Mouse (Mus musculus) midbrain, embryonic 16.5 days (tissue): ENCODE data around the gene Mios. TPM values are rescaled to one million over a fixed set of nuclear protein-coding genes. Genes with fewer than 3 reads are reported as not detected.
A peak's percentile ranks its signal among the peaks of the same experiment; 100 is the strongest.

Experiments
- ATAC-seq: fragments of 200-750 bp; cut with Nextera tagmentation; 2 replicates; pipeline ENCODE4 v1.8.0; 2017; ENCODE audit warnings: moderate TSS enrichment
- H3K27ac ChIP-seq: fragments of 300-500 bp; sonication (generic); 2 replicates; pipeline ENCODE4 v1.5.1; 2014; ENCODE audit warnings: mild to moderate bottlenecking, low read length, mixed read lengths
- H3K27me3 ChIP-seq: fragments of 300-500 bp; sonication (generic); 2 replicates; pipeline ENCODE4 v1.6.1; 2014; ENCODE audit warnings: low read depth, low read length, mixed read lengths; ENCODE audit not compliant: control insufficient read depth, insufficient read depth
- H3K36me3 ChIP-seq: fragments of 300-500 bp; sonication (generic); 2 replicates; pipeline ENCODE4 v1.6.1; 2014; ENCODE audit warnings: mild to moderate bottlenecking, low read length, moderate library complexity, mixed read lengths; ENCODE audit not compliant: control insufficient read depth, insufficient read depth
- H3K4me1 ChIP-seq: fragments of 300-500 bp; sonication (generic); 2 replicates; pipeline ENCODE4 v1.6.1; 2014; ENCODE audit warnings: mild to moderate bottlenecking, low read length, mixed read lengths; ENCODE audit not compliant: control insufficient read depth, insufficient read depth
- H3K4me2 ChIP-seq: fragments of 300-500 bp; sonication (generic); 2 replicates; pipeline ENCODE4 v1.6.1; 2014; ENCODE audit warnings: mild to moderate bottlenecking, low read length, mixed read lengths
- H3K4me3 ChIP-seq: fragments of 300-500 bp; sonication (generic); 2 replicates; pipeline ENCODE4 v1.5.1; 2014; ENCODE audit warnings: low read depth, mild to moderate bottlenecking, low read length, moderate library complexity, mixed read lengths
- H3K9ac ChIP-seq: fragments of 300-500 bp; sonication (generic); 2 replicates; pipeline ENCODE4 v1.6.1; 2014; ENCODE audit warnings: low read depth, low read length, mixed read lengths
- H3K9me3 ChIP-seq: fragments of 300-500 bp; sonication (generic); replicated peaks from 2 replicates; pipeline ENCODE4 v1.6.1; 2014; ENCODE audit warnings: mild to moderate bottlenecking, low read length, mixed read lengths; ENCODE audit not compliant: control insufficient read depth, poor library complexity, severe bottlenecking
- WGBS: fragments of 180-500 bp; shearing (Covaris S2); extraction: QIAGEN DNeasy Blood & Tissue Kit; methylation state at CpG from one replicate; pipeline ENCODE4 v1.1.7; 2014; 5-methylcytosine and 5-hydroxymethylcytosine counted together
- polyA plus RNA-seq: library from polyadenylated mRNA; unstranded; fragments of >200 nt; fragmentation: Nextera tagmentation; extraction: Ambion mirVana; gene quantifications from 2 replicates; pipeline ENCODE4 v1.2.1, GENCODE M21; 2015

The Mios gene
- polyA plus RNA-seq, 1 experiment from 2014 or later, result 23.8 TPM

DNA sequence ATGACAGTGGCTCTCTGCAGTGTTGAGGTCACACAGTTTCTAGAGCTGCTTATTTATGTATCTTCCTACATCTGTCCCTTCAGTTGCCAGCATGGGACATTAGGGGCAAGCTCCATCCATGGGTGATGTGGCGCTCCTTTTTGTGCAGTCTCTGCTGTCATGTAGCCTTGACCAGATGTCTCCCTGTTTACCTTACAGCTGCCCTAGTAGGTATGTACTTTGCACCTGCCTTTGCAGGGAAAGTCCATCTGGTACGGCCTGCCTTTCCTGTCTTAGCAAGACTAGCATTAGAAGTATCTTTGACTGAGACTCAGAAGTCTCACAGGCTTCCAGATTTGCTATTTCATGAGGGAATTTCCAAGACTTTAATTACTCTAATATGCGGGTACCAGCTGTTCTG is 62.0 kb downstream of the Mios start:
- Histone ChIP-seq H3K9me3 (no peaks in the 10 kb centered on the region), H3K36me3 (no peaks in the 10 kb centered on the region), H3K27ac (no peak overlapping the region), H3K9ac (no peak overlapping the region), H3K4me1 (no peaks in the 10 kb centered on the region), H3K4me3 (no peak overlapping the region), H3K4me2 (no peak overlapping the region), H3K27me3 (no peaks in the 10 kb centered on the region)
- ATAC-seq, result no peak
- WGBS, result 91% methylated on average over 3 of the region's 3 CpGs

DNA sequence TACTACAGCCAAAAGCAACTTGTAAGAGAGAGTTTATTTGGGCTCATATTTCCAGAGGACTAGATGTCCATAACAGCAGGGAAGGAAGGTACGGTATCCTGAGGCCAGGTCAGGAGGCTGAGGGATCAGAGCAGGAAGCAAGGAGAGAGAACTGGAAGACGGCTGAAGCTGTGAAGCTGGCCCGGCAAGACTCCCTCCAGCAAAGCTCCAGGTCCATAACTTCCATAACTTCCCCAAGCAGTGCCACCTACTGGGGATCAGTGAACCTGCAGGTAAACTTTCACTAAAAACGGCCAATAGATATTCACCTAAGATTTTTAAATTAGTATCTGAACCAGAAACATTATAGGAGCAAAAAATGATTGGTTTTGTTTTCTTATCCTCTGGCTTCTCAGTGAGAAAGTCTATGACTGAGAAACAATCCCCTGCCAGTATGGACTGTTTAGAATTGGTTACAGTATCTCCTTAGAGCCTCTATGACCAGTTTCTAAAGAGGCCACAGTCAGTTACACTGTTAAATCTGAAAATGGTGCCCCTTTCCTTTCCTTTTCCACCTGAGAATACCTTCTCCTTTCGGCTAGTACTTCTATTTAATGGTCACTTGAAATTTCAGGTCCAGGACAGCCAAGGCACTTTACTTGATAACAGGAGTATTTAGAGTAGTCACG is 65.5 kb downstream of the Mios start:
- H3K4me2 ChIP-seq, result no peak overlapping the region
- no peak overlapping the region for H3K27ac ChIP-seq
- no peaks in the 10 kb centered on the region for H3K27me3 ChIP-seq
- ATAC-seq, result 0 out of 2 replicates have a peak, but pooled peaks have one; percentile 32
- WGBS, result 37% methylated on average over 6 of the region's 6 CpGs
- H3K4me3 ChIP-seq, result no peak overlapping the region
- H3K4me1 ChIP-seq, result no peaks in the 10 kb centered on the region
- no peaks in the 10 kb centered on the region for H3K9me3 ChIP-seq
- no peak overlapping the region for H3K9ac ChIP-seq
- no peaks in the 10 kb centered on the region for H3K36me3 ChIP-seq

DNA sequence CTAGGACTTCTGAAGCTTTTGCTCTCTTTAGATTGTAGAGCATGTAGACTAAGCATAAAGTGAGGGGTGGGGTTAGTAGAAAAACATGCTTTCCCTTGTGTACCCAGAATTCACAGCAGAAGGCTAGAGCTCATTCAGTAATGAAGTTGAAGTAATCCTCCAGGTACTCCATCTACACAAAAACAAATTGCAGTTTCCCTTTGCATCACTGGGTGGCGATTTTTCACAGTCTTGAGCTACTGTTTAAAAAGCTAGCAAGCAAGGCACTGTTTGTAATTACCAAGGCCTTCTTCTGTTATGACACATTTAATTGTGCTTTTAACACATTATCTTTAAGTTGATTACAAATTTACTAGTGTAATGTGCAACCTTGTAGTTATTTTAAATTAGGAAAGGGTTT is 66.1 kb downstream of the Mios start:
- ATAC-seq, result peak; percentile 73

DNA sequence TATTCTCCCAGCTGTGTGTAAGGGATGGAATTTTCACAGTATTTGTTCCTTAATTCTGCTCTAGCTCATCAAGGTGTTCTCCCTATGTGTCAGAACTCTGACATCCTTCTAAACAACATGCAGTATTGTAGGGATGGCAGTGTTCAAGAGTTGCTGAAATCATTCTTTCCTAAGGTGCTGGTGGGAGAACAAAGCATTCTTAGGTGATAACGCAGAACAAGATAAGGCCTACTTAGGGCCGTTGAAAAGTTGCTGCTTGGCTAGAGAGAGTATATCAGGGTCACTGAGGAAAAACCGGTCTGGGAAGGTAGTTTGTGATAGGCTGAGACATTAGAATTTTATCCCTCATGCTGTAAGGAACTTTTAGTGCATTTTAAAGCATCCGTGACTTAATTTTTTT is 67.4 kb downstream of the Mios start:
- Histone ChIP-seq H3K36me3 (no peaks in the 10 kb centered on the region), H3K4me2 (no peak overlapping the region), H3K4me3 (no peak overlapping the region), H3K27me3 (no peaks in the 10 kb centered on the region), H3K27ac (no peak overlapping the region), H3K9me3 (no peaks in the 10 kb centered on the region), H3K9ac (no peak overlapping the region), H3K4me1 (no peaks in the 10 kb centered on the region)
- 89% methylated on average over 4 of the region's 4 CpGs for WGBS
- ATAC-seq, result no peak

More for the DNA sequence above, 66.1 kb downstream of the Mios start:
- Histone ChIP-seq H3K36me3 (no peaks in the 10 kb centered on the region), H3K27ac (no peak overlapping the region), H3K4me1 (no peaks in the 10 kb centered on the region), H3K9me3 (no peaks in the 10 kb centered on the region), H3K4me2 (no peak overlapping the region), H3K4me3 (no peak overlapping the region), H3K9ac (no peak overlapping the region), H3K27me3 (no peaks in the 10 kb centered on the region)
- 5% methylated on average over 1 of the region's 1 CpGs for WGBS

DNA sequence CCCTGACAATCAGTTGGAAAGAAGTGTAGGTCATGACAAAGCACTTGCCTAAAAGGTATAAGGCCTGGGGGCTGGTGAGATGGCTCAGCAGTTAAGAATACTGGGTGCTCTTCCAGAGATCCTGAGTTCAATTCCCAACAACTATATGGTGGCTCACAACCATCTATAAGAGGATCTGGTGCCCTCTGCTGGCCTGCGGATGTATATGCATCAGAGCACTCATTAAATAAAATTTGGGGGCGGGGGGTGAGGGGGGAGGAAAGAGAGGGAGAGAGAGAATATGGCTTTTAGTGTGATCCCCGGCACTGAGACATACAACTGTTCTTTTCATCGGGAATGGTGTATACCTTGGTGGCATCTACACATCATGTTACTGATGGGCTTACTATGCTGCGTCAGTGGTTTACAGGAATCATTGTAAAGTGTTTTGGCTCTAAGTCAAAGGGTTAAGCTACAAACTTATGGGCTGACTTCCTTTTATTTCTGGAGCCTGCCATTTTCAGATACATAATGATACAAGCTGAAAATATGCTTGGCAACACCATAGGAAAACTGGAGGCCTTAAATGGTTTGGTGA is 69.5 kb downstream of the Mios start:
- Histone ChIP-seq H3K27me3 (no peaks in the 10 kb centered on the region), H3K4me1 (no peaks in the 10 kb centered on the region), H3K36me3 (no peaks in the 10 kb centered on the region), H3K9ac (no peak overlapping the region), H3K4me3 (no peak overlapping the region), H3K4me2 (no peak overlapping the region), H3K27ac (no peak overlapping the region), H3K9me3 (no peaks in the 10 kb centered on the region)
- WGBS, result 79% methylated on average over 5 of the region's 5 CpGs
- ATAC-seq, result no peak

DNA sequence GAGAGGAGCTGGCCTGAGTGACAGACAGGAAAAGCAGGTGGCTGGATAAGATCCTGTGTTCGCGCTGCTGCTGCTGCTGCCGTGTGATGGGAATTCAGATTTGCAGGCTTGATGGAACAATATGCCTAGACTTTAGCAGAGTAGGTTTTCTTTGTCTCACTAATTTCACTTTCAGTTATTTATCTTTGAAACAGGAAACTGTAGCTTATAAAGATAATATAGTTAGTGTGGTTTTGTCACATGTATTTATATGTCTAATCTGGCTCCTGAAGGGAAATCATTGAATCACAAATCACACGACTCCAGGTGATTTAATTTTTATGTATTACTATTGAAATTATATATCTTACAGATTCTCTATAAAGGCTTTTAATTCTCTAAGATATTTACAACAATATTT is 74.2 kb downstream of the Mios start:
- H3K27me3 ChIP-seq, result no peaks in the 10 kb centered on the region
- 69% methylated on average over 4 of the region's 4 CpGs for WGBS
- no peaks in the 10 kb centered on the region for H3K36me3 ChIP-seq
- ATAC-seq, result no peak
- no peaks in the 10 kb centered on the region for H3K9me3 ChIP-seq
- no peak overlapping the region for H3K27ac ChIP-seq
- H3K9ac ChIP-seq, result no peak overlapping the region
- no peak overlapping the region for H3K4me3 ChIP-seq
- H3K4me2 ChIP-seq, result no peak overlapping the region
- no peaks in the 10 kb centered on the region for H3K4me1 ChIP-seq

DNA sequence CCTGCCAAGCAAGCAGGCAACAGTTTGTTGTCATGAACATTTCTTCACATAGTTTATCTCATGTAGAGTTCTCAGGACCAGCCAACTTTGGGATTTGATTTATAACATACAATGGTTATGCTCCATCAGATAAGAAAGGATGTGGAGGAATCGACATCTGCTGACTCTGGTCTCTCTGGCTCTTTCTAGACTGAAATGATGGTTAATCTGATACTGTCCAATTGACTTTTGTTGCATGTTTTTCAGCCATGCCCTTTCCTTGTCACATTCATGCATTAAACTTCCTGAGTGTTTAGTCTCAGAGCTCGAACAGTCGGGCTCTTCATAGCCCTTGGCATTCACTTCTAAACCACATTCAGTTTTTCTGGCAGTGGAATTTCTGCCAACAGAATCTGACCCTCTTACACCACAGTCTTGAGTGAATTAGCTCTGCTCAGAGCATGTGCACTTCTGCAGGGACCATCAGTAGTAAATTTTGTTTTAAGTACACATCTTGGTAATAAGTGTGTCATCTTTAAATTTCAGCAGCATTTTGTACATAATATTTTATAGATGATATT is 76.5 kb downstream of the Mios start:
- Histone ChIP-seq H3K9me3 (no peaks in the 10 kb centered on the region), H3K4me3 (no peak overlapping the region), H3K27ac (no peak overlapping the region), H3K4me2 (no peak overlapping the region), H3K4me1 (no peaks in the 10 kb centered on the region), H3K36me3 (no peaks in the 10 kb centered on the region), H3K27me3 (no peaks in the 10 kb centered on the region), H3K9ac (no peak overlapping the region)
- 83% methylated on average over 3 of the region's 3 CpGs for WGBS
- ATAC-seq, result no peak

Other genes with a start within 250 kb of the Mios start
- gene Col28a1, start 16.6 kb upstream of the Mios start, polyA plus RNA-seq, result 0.71 and 0.98 TPM in 2 replicates
- gene Rpa3, start 50.0 kb downstream of the Mios start, polyA plus RNA-seq, result 40.0 and 48.6 TPM in 2 replicates
- gene Umad1, start 50.1 kb downstream of the Mios start, polyA plus RNA-seq, result 68.1 and 72.7 TPM in 2 replicates
- gene Gm45062, start 50.2 kb downstream of the Mios start, polyA plus RNA-seq, result 9.6 and 12.3 TPM in 2 replicates